Mouse (Mus musculus): ENCODE measurements around the gene Sec31a. TPM values are rescaled to one million over a fixed set of nuclear protein-coding genes. Genes with fewer than 3 reads are reported as not detected.
A peak's percentile ranks its signal among the peaks of the same experiment; 100 is the strongest.

The Sec31a gene
- polyA plus RNA-seq, 1 experiment from 2014 or later: 117 TPM

DNA sequence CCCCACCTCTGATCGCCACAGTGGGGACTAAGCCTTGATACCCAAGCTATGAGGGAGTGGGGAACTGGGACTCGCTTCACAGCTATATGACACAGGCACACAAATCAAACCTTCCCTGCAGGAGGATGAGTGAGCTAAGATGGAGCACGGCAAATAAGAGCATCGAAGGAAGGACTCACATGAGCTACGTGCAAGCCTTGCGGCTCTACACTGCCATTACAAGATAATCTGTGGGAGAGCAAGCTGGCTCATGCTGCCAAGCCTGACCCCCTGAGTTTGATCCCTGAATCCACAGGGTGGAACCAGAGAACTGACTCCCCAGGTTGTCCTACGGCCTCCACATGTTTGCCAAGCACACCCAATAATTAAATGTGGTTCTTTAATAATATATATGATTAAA, 79.2 kb downstream of the Sec31a start:
- WGBS: 87% methylated on average over 7 of the region's 7 CpGs
- DNase-seq (ENCODE audit: low spot score): no peak
- Histone ChIP-seq H3K27ac (ENCODE audit: low read depth, low read length) (no peak overlapping the region), H3K27me3 (ENCODE audit: control insufficient read depth, insufficient read depth, low read length) (no peaks in the 10 kb centered on the region), H3K9me3 (ENCODE audit: control insufficient read depth, low read length) (no peaks in the 10 kb centered on the region), H3K36me3 (ENCODE audit: control insufficient read depth, insufficient read depth, low read length) (no peaks in the 10 kb centered on the region), H3K4me1 (replicated peaks; ENCODE audit: control insufficient read depth, insufficient read depth, low read length) (no peaks in the 10 kb centered on the region), H3K4me2 (ENCODE audit: low read depth, low read length, severe bottlenecking) (no peak overlapping the region), H3K4me3 (ENCODE audit: low read depth, low read length) (no peak overlapping the region), H3K9ac (ENCODE audit: low read length) (no peak overlapping the region)
- no peak for ATAC-seq (replicated peaks; ENCODE audit: low FRiP score)

DNA sequence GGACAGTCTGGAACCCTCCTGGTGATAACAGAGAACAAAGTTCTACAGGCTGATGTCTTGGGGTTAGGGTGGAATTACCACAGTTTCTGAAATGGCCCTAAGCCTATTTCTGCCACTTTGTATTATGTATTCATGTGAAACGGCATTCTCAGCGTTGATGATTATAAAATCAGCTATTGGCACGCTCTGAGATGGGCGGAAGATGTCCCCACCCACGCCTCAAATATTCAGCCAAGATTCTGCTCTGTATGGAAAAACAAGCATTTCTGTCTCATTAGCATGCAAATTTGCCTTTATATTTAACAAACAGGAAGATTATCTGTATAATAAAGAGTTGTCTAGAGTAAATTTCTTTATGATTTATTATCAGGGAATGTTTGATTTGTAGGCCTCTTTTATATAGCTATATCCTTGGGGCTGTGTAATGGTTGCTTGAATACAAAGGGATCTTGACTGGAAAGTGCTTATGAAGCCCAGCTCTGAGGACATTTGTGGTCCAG, 80.4 kb downstream of the Sec31a start:
- whole genome bisulfite sequencing: 87% methylated on average over 5 of the region's 5 CpGs
- Histone ChIP-seq H3K4me1 (replicated peaks; ENCODE audit: control insufficient read depth, insufficient read depth, low read length) (no peaks in the 10 kb centered on the region), H3K4me3 (ENCODE audit: low read depth, low read length) (no peak overlapping the region), H3K27me3 (ENCODE audit: control insufficient read depth, insufficient read depth, low read length) (no peaks in the 10 kb centered on the region), H3K36me3 (ENCODE audit: control insufficient read depth, insufficient read depth, low read length) (no peaks in the 10 kb centered on the region), H3K9me3 (ENCODE audit: control insufficient read depth, low read length) (no peaks in the 10 kb centered on the region), H3K9ac (ENCODE audit: low read length) (no peak overlapping the region), H3K4me2 (ENCODE audit: low read depth, low read length, severe bottlenecking) (no peak overlapping the region), H3K27ac (ENCODE audit: low read depth, low read length) (no peak overlapping the region)
- ATAC-seq (replicated peaks; ENCODE audit: low FRiP score) (no peak), DNase-seq (ENCODE audit: low spot score) (no peak)

DNA sequence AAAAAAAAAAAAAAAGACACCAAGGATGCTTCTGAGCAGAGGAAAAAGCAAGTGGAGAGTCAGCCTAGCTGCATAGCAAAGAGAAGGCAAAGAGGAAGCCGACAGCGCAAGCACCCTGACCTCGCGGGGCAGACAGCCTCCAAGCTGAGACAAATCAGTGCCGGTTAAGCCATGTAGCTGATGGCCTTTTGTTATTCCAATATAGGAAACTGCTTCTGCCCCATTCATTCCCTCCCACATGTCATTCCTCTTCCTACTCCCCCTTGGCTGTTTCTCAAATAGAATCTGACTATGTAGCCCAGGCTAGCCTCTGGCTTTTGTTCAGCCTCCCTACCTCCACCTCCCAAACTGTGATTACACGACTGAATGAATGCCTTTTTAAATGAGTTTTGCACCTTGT, 81.3 kb downstream of the Sec31a start:
- DNase-seq (ENCODE audit: low spot score): no peak
- Histone ChIP-seq H3K9me3 (ENCODE audit: control insufficient read depth, low read length) (no peaks in the 10 kb centered on the region), H3K9ac (ENCODE audit: low read length) (no peak overlapping the region), H3K27me3 (ENCODE audit: control insufficient read depth, insufficient read depth, low read length) (no peaks in the 10 kb centered on the region), H3K27ac (ENCODE audit: low read depth, low read length) (no peak overlapping the region), H3K36me3 (ENCODE audit: control insufficient read depth, insufficient read depth, low read length) (no peaks in the 10 kb centered on the region), H3K4me3 (ENCODE audit: low read depth, low read length) (no peak overlapping the region), H3K4me2 (ENCODE audit: low read depth, low read length, severe bottlenecking) (no peak overlapping the region), H3K4me1 (replicated peaks; ENCODE audit: control insufficient read depth, insufficient read depth, low read length) (no peaks in the 10 kb centered on the region)
- 51% methylated on average over 6 of the region's 6 CpGs for WGBS
- no peak for ATAC-seq (replicated peaks; ENCODE audit: low FRiP score)

DNA sequence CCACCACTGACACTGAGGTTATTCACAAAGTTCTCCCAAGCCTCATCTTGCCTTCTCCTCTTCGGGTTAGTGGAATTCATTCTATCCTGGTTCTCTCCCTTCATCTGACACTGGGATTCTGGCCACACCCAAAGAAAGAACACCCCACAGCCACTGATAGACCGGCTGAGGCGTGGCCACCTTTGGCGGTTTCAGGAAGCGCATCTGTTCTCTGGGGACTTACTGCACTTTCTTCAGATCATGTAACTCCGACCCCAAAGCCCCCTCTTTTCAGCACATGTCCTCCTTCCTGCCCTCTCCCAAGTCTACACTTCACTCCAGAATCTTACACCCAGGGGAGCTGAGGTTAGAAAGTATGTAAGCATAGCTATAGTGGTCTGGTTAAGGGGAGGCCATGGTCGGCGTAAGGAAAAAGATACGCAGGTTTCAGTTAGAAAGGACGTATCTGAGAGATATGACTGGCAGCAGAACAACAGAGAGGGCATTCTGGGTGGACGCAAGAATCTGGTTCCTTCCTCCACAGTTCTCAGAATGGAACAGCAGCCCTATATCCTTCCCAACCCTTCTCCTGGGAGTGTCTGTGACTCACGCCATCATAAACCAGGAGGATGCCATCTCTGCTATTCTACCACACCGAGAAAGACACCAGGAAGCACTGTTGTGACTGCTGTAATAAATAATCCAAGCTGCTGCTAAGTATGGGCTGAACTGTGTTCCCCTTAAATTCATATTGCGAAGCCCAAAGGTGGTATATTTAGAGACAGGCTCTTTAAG, 82.2 kb downstream of the Sec31a start:
- H3K4me3 ChIP-seq (ENCODE audit: low read depth, low read length): no peak overlapping the region
- 75% methylated on average over 14 of the region's 14 CpGs for WGBS
- no peak for ATAC-seq (replicated peaks; ENCODE audit: low FRiP score)
- H3K4me2 ChIP-seq (ENCODE audit: low read depth, low read length, severe bottlenecking): no peak overlapping the region
- no peaks in the 10 kb centered on the region for H3K4me1 ChIP-seq (replicated peaks; ENCODE audit: control insufficient read depth, insufficient read depth, low read length)
- H3K36me3 ChIP-seq (ENCODE audit: control insufficient read depth, insufficient read depth, low read length): no peaks in the 10 kb centered on the region
- no peak for DNase-seq (ENCODE audit: low spot score)
- no peaks in the 10 kb centered on the region for H3K27me3 ChIP-seq (ENCODE audit: control insufficient read depth, insufficient read depth, low read length)
- H3K27ac ChIP-seq (ENCODE audit: low read depth, low read length): no peak overlapping the region
- no peaks in the 10 kb centered on the region for H3K9me3 ChIP-seq (ENCODE audit: control insufficient read depth, low read length)
- H3K9ac ChIP-seq (ENCODE audit: low read length): no peak overlapping the region

DNA sequence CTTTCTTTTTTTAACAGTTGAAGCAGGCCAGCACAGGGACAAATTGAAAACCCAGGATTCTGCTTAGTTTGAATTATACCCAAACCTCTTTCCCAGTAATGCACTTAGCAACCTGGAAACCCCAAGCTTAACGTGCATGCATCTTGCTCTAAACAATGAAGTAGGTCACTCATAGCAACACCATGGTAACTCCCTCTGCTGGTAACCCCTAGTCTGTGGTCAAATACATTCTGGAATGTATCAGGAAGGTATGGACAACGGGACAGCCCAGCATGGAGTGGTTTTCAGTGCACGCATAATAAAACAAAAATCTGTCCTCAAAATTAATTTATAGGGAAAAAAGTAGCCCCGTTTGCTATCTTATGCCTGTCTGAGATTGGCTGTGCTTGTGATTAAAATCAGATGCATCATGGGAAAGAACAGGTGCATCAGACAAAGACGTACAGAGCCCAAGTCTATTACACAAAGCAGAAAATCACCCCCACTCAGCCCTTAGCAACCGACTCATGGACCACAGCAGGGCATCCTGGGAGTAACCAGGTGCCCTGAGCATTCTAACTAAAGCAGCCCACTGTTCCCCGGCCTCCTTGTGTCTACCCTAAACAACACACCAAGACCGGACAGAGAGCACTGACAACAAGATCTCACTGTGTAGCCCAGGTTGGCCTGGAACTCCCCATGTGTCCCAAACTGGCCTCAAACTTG, 83.6 kb downstream of the Sec31a start:
- Histone ChIP-seq H3K36me3 (ENCODE audit: control insufficient read depth, insufficient read depth, low read length) (no peaks in the 10 kb centered on the region), H3K9me3 (ENCODE audit: control insufficient read depth, low read length) (no peaks in the 10 kb centered on the region), H3K9ac (ENCODE audit: low read length) (no peak overlapping the region), H3K4me3 (ENCODE audit: low read depth, low read length) (no peak overlapping the region), H3K27me3 (ENCODE audit: control insufficient read depth, insufficient read depth, low read length) (no peaks in the 10 kb centered on the region), H3K27ac (ENCODE audit: low read depth, low read length) (no peak overlapping the region), H3K4me2 (ENCODE audit: low read depth, low read length, severe bottlenecking) (no peak overlapping the region), H3K4me1 (replicated peaks; ENCODE audit: control insufficient read depth, insufficient read depth, low read length) (no peaks in the 10 kb centered on the region)
- no peak for DNase-seq (ENCODE audit: low spot score)
- ATAC-seq (replicated peaks; ENCODE audit: low FRiP score): peak; percentile 55
- 66% methylated on average over 8 of the region's 8 CpGs for WGBS

DNA sequence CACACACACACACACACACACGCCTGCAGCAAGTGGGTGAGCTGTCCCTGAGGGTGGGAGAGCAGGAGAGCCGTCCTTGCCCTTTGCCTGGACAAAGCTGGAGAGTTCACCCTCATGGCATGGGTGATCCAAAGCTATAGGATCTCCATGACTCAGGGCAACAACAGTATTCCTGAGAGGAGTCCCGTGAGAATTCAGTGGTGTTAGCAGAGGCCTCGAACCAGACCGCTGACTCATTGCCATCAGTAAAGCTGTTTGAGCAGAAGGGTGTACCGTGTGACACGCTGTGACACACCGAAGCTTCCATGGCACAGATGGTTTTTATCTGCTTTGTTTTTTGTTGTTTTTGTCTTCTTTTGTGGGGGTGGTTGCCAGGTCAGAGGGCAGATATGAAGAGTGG, 84.4 kb downstream of the Sec31a start:
- no peak for ATAC-seq (replicated peaks; ENCODE audit: low FRiP score)
- no peak for DNase-seq (ENCODE audit: low spot score)
- Histone ChIP-seq H3K27ac (ENCODE audit: low read depth, low read length) (no peak overlapping the region), H3K9ac (ENCODE audit: low read length) (no peak overlapping the region), H3K4me1 (replicated peaks; ENCODE audit: control insufficient read depth, insufficient read depth, low read length) (no peaks in the 10 kb centered on the region), H3K9me3 (ENCODE audit: control insufficient read depth, low read length) (no peaks in the 10 kb centered on the region), H3K27me3 (ENCODE audit: control insufficient read depth, insufficient read depth, low read length) (no peaks in the 10 kb centered on the region), H3K36me3 (ENCODE audit: control insufficient read depth, insufficient read depth, low read length) (no peaks in the 10 kb centered on the region), H3K4me3 (ENCODE audit: low read depth, low read length) (no peak overlapping the region), H3K4me2 (ENCODE audit: low read depth, low read length, severe bottlenecking) (no peak overlapping the region)
- WGBS: 85% methylated on average over 8 of the region's 8 CpGs

DNA sequence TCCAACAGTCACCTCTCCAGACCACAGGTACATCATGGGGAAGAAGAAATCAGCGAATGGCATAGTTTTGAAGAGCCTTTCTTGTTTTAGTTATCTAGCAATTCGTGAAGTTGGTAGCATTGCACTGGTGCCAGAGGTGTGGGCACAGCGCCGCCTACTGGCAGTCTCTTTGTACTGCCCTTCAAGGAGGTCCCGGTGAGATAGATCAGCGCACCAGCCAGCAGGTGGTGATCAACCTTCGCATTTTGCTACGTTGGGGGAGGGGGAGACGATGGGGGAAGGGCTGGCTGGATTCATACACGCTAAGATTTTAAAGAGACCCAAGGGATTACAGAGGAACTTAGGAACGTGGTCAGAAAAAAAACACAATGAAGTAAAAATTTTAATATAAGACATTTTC, 94.0 kb downstream of the Sec31a start:
- DNase-seq (ENCODE audit: low spot score): peak; percentile 92
- Histone ChIP-seq H3K27ac (ENCODE audit: low read depth, low read length) (no peak overlapping the region), H3K4me2 (ENCODE audit: low read depth, low read length, severe bottlenecking) (0 out of 2 replicates have a peak overlapping the region, but pooled peaks have one; percentile 15), H3K9ac (ENCODE audit: low read length) (no peak overlapping the region), H3K27me3 (ENCODE audit: control insufficient read depth, insufficient read depth, low read length) (no peaks in the 10 kb centered on the region), H3K4me3 (ENCODE audit: low read depth, low read length) (no peak overlapping the region), H3K9me3 (ENCODE audit: control insufficient read depth, low read length) (no peaks in the 10 kb centered on the region), H3K4me1 (replicated peaks; ENCODE audit: control insufficient read depth, insufficient read depth, low read length) (no peaks in the 10 kb centered on the region), H3K36me3 (ENCODE audit: control insufficient read depth, insufficient read depth, low read length) (no peaks in the 10 kb centered on the region)
- 6% methylated on average over 10 of the region's 11 CpGs for WGBS
- peak; percentile 86 for ATAC-seq (replicated peaks; ENCODE audit: low FRiP score)

DNA sequence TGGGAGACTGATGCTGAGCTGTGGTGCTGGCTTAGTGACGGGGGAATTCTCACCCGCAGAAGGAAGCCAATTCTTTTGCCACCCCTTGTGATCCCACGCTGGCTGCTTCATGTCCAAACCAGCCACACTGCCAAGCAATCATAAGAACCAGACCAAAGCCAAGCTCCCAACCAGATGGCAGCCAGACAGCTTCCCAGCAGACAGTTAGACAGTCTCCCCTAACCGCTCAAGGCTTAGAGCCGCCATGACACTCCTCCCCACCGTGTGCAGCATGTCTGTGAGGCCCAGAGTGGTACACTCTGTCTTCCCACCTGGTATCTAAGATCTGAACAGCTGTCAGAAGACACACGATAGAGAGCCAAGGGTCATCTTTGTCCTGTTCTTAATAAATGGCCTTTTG, 98.2 kb downstream of the Sec31a start:
- no peaks in the 10 kb centered on the region for H3K4me1 ChIP-seq (replicated peaks; ENCODE audit: control insufficient read depth, insufficient read depth, low read length)
- ATAC-seq (replicated peaks; ENCODE audit: low FRiP score) (no peak), DNase-seq (ENCODE audit: low spot score) (no peak)
- 77% methylated on average over 7 of the region's 7 CpGs for WGBS
- no peaks in the 10 kb centered on the region for H3K9me3 ChIP-seq (ENCODE audit: control insufficient read depth, low read length)
- no peak overlapping the region for H3K27ac ChIP-seq (ENCODE audit: low read depth, low read length)
- H3K27me3 ChIP-seq (ENCODE audit: control insufficient read depth, insufficient read depth, low read length): no peaks in the 10 kb centered on the region
- no peak overlapping the region for H3K4me2 ChIP-seq (ENCODE audit: low read depth, low read length, severe bottlenecking)
- no peak overlapping the region for H3K9ac ChIP-seq (ENCODE audit: low read length)
- H3K4me3 ChIP-seq (ENCODE audit: low read depth, low read length): no peak overlapping the region
- no peaks in the 10 kb centered on the region for H3K36me3 ChIP-seq (ENCODE audit: control insufficient read depth, insufficient read depth, low read length)
